Comparison of ENCODE assay signal across 8 mouse cellular contexts in the genomic region with DNA sequence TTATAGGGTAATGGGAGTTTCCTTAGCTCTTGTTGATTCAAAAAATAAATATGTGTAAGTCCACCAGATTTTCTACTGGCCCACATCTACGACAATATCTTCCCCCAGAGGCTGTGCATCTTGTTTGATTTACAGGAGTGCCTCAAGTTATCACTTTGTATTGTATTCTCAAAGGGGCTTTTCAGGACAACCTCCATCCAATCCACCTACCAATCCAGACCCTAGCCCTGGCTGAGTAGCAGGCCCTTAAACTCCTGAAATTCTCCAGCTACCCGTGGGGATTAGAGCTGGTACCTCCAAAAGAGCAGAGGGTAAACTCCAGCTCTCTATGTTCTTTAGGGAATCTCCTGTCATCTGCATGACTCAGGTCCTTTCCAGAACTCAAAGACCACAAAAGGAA. TPM values are rescaled to one million over a fixed set of nuclear protein-coding genes. Genes with fewer than 3 reads are reported as not detected.
DNase-seq lines count a peak whose midpoint lies in the region; ATAC-seq lines count a peak whose summit lies in the region.

No protein-coding gene starts in this region.

- DNase-seq in liver, embryonic 11.5 days (ENCODE audit: low spot score) = no peak
- DNase-seq in liver = no peak
- DNase-seq in left cerebral cortex, postnatal 36 days (ENCODE audit: low spot score in 2 of 2) = no peak
- no peak for DNase-seq in urinary bladder, postnatal 14 days (ENCODE audit: low spot score)

- peak overlapping the region; percentile 97; the same call in 1 of the 2 replicates for H3K4me3 ChIP-seq in liver, embryonic 11.5 days (ENCODE audit: low read depth, low read length)
- peak overlapping the region; percentile 93 for H3K4me3 ChIP-seq in forebrain, embryonic 12.5 days (replicated peaks)
- peak overlapping the region; percentile 79 for H3K4me3 ChIP-seq in limb, embryonic 12.5 days (replicated peaks)
- peak overlapping the region; percentile 91; the same call in 1 of the 2 replicates for H3K4me3 ChIP-seq in stomach, embryonic 14.5 days (ENCODE audit: low read depth, low read length)

- no peaks in the 10 kb centered on the region for H3K9me3 ChIP-seq in liver, embryonic 11.5 days (ENCODE audit: control insufficient read depth, low read length)
- H3K9me3 ChIP-seq in forebrain, embryonic 12.5 days = no peaks in the 10 kb centered on the region
- no peaks in the 10 kb centered on the region for H3K9me3 ChIP-seq in limb, embryonic 12.5 days
- no peaks in the 10 kb centered on the region for H3K9me3 ChIP-seq in stomach, embryonic 14.5 days (ENCODE audit: control insufficient read depth, low read depth, low read length)

- peak overlapping the region; percentile 96 for H3K4me2 ChIP-seq in liver, embryonic 11.5 days
- peak overlapping the region; percentile 88 for H3K4me2 ChIP-seq in forebrain, embryonic 12.5 days
- H3K4me2 ChIP-seq in limb, embryonic 12.5 days = peak overlapping the region; percentile 76
- peak overlapping the region; percentile 95 for H3K4me2 ChIP-seq in stomach, embryonic 14.5 days (replicated peaks; ENCODE audit: low read depth, low read length)

- no peak for ATAC-seq in liver, embryonic 11.5 days (replicated peaks; ENCODE audit: low FRiP score)
- no peak for ATAC-seq in forebrain, embryonic 12.5 days (ENCODE audit: low FRiP score)
- ATAC-seq in limb, embryonic 12.5 days (ENCODE audit: insufficient number of reproducible peaks, insufficient read depth, low FRiP score, low TSS enrichment, low read depth) = no peak
- ATAC-seq in stomach, embryonic 14.5 days (ENCODE audit: insufficient number of reproducible peaks, insufficient read depth, low FRiP score, low read depth) = no peak
- no peak for ATAC-seq in inflammation-experienced regulatory T-cells, adult 6 months

- no peak overlapping the region for H3K27ac ChIP-seq in liver, embryonic 11.5 days (ENCODE audit: low read depth, low read length)
- no peak overlapping the region for H3K27ac ChIP-seq in forebrain, embryonic 12.5 days
- no peak overlapping the region for H3K27ac ChIP-seq in limb, embryonic 12.5 days
- no peak overlapping the region for H3K27ac ChIP-seq in stomach, embryonic 14.5 days (ENCODE audit: low read length)

- H3K9ac ChIP-seq in liver, embryonic 11.5 days (ENCODE audit: low read depth, low read length) = no peak overlapping the region
- H3K9ac ChIP-seq in forebrain, embryonic 12.5 days = peak overlapping the region; percentile 95; the same call in 1 of the 2 replicates
- H3K9ac ChIP-seq in limb, embryonic 12.5 days (replicated peaks) = no peak overlapping the region
- H3K9ac ChIP-seq in stomach, embryonic 14.5 days (replicated peaks; ENCODE audit: low read depth, low read length) = 0 out of 2 replicates have a peak overlapping the region, but pooled peaks have one; percentile 11

- H3K4me1 ChIP-seq in liver, embryonic 11.5 days (replicated peaks; ENCODE audit: control insufficient read depth, insufficient read depth, low read length) = peaks cover 12% of the 10 kb centered on the region
- H3K4me1 ChIP-seq in forebrain, embryonic 12.5 days = peaks cover 20% of the 10 kb centered on the region
- H3K4me1 ChIP-seq in limb, embryonic 12.5 days (replicated peaks) = peaks cover 17% of the 10 kb centered on the region
- peaks cover 13% of the 10 kb centered on the region; the same call in 1 of the 2 replicates for H3K4me1 ChIP-seq in stomach, embryonic 14.5 days (ENCODE audit: control insufficient read depth, insufficient read depth, low read length)

- whole genome bisulfite sequencing in liver, embryonic 11.5 days = 72% methylated on average over 2 of the region's 2 CpGs
- 73% methylated on average over 2 of the region's 2 CpGs for WGBS in forebrain, embryonic 12.5 days
- 79% methylated on average over 2 of the region's 2 CpGs for WGBS in limb, embryonic 12.5 days
- WGBS in stomach, embryonic 14.5 days = 57% methylated on average over 2 of the region's 2 CpGs

- intact Hi-C loops in left cerebral cortex, postnatal 36 days (cut with DNase I) = no loop called here

- peaks cover 16% of the 10 kb centered on the region for H3K36me3 ChIP-seq in liver, embryonic 11.5 days (ENCODE audit: control insufficient read depth, insufficient read depth, low read length)
- peaks cover 31% of the 10 kb centered on the region for H3K36me3 ChIP-seq in forebrain, embryonic 12.5 days (replicated peaks)
- H3K36me3 ChIP-seq in limb, embryonic 12.5 days = peaks cover 40% of the 10 kb centered on the region
- H3K36me3 ChIP-seq in stomach, embryonic 14.5 days (ENCODE audit: control insufficient read depth, insufficient read depth, low read length) = peaks cover 30% of the 10 kb centered on the region

- no peaks in the 10 kb centered on the region for H3K27me3 ChIP-seq in liver, embryonic 11.5 days (replicated peaks; ENCODE audit: control insufficient read depth, insufficient read depth, low read length)
- no peaks in the 10 kb centered on the region for H3K27me3 ChIP-seq in forebrain, embryonic 12.5 days
- no peaks in the 10 kb centered on the region for H3K27me3 ChIP-seq in limb, embryonic 12.5 days
- no peaks in the 10 kb centered on the region for H3K27me3 ChIP-seq in stomach, embryonic 14.5 days (ENCODE audit: control insufficient read depth, insufficient read depth, low read length)

RNA-seq across cellular contexts. Expression of a gene that starts 2.3 kb away (rescaled TPM):
- polyA plus RNA-seq in liver, embryonic 11.5 days (2014; fragmentation: Nextera tagmentation; extraction: Ambion mirVana) = 452 and 513 TPM in 2 replicates
- 640 and 653 TPM in 2 replicates for polyA plus RNA-seq in forebrain, embryonic 12.5 days (2016; fragmentation: Nextera tagmentation; extraction: Ambion mirVana)
- polyA plus RNA-seq in limb, embryonic 12.5 days (2016; fragmentation: Nextera tagmentation; extraction: Ambion mirVana) = 656 and 692 TPM in 2 replicates
- polyA plus RNA-seq in stomach, embryonic 14.5 days (2014; fragmentation: Nextera tagmentation; extraction: Ambion mirVana) = 473 and 500 TPM in 2 replicates
- 100 to 1,000 TPM; 181 to 194 TPM for total RNA-seq in left cerebral cortex, postnatal 36 days (2021)
- 100 to 1,000 TPM; 144 to 162 (median 154) TPM for polyA plus RNA-seq in inflammation-experienced regulatory T-cells, adult 6 months (2017; shearing (Covaris generic))

RNA-seq across cellular contexts. Expression of a gene that starts 12.3 kb away (rescaled TPM):
- 18.2 and 18.6 TPM in 2 replicates for polyA plus RNA-seq in liver, embryonic 11.5 days (2014; fragmentation: Nextera tagmentation; extraction: Ambion mirVana)
- 21.6 and 26.7 TPM in 2 replicates for polyA plus RNA-seq in forebrain, embryonic 12.5 days (2016; fragmentation: Nextera tagmentation; extraction: Ambion mirVana)
- 18.4 and 20.6 TPM in 2 replicates for polyA plus RNA-seq in limb, embryonic 12.5 days (2016; fragmentation: Nextera tagmentation; extraction: Ambion mirVana)
- 15.6 and 16.6 TPM in 2 replicates for polyA plus RNA-seq in stomach, embryonic 14.5 days (2014; fragmentation: Nextera tagmentation; extraction: Ambion mirVana)
- 10 to 100 TPM in 1 of 2 experiments, 1 to 10 TPM in 1; 8.5 to 12.5 TPM for total RNA-seq in left cerebral cortex, postnatal 36 days (2021)
- polyA plus RNA-seq in inflammation-experienced regulatory T-cells, adult 6 months (2017; shearing (Covaris generic)) = 10 to 100 TPM; 22.9 to 41.7 (median 31.8) TPM

RNA-seq across cellular contexts. Expression of a gene that starts 27.6 kb away (rescaled TPM):
- polyA plus RNA-seq in liver, embryonic 11.5 days (2014; fragmentation: Nextera tagmentation; extraction: Ambion mirVana) = 22.5 and 23.3 TPM in 2 replicates
- 24.9 and 26.7 TPM in 2 replicates for polyA plus RNA-seq in forebrain, embryonic 12.5 days (2016; fragmentation: Nextera tagmentation; extraction: Ambion mirVana)
- polyA plus RNA-seq in limb, embryonic 12.5 days (2016; fragmentation: Nextera tagmentation; extraction: Ambion mirVana) = 27.0 and 30.3 TPM in 2 replicates
- 21.3 and 23.3 TPM in 2 replicates for polyA plus RNA-seq in stomach, embryonic 14.5 days (2014; fragmentation: Nextera tagmentation; extraction: Ambion mirVana)
- 10 to 100 TPM; 30.4 to 37.5 TPM for total RNA-seq in left cerebral cortex, postnatal 36 days (2021)
- 10 to 100 TPM; 10.5 to 22.3 (median 12.0) TPM for polyA plus RNA-seq in inflammation-experienced regulatory T-cells, adult 6 months (2017; shearing (Covaris generic))

RNA-seq across cellular contexts. Expression of a gene that starts 28.6 kb away (rescaled TPM):
- 0.41 and 0.53 TPM in 2 replicates for polyA plus RNA-seq in liver, embryonic 11.5 days (2014; fragmentation: Nextera tagmentation; extraction: Ambion mirVana)
- polyA plus RNA-seq in forebrain, embryonic 12.5 days (2016; fragmentation: Nextera tagmentation; extraction: Ambion mirVana) = 0.85 and 1.1 TPM in 2 replicates
- 0.46 and 0.78 TPM in 2 replicates for polyA plus RNA-seq in limb, embryonic 12.5 days (2016; fragmentation: Nextera tagmentation; extraction: Ambion mirVana)
- polyA plus RNA-seq in stomach, embryonic 14.5 days (2014; fragmentation: Nextera tagmentation; extraction: Ambion mirVana) = 0.22 and 0.97 TPM in 2 replicates
- not detected for total RNA-seq in left cerebral cortex, postnatal 36 days (2021)
- polyA plus RNA-seq in inflammation-experienced regulatory T-cells, adult 6 months (2017; shearing (Covaris generic)) = 1 to 10 TPM in 1 of 3 experiments, under 1 TPM in 1, not detected in 1; 0.35 to 1.1 TPM

RNA-seq across cellular contexts. Expression of a gene that starts 33.5 kb away (rescaled TPM):
- polyA plus RNA-seq in liver, embryonic 11.5 days (2014; fragmentation: Nextera tagmentation; extraction: Ambion mirVana) = 409 and 425 TPM in 2 replicates
- 308 and 324 TPM in 2 replicates for polyA plus RNA-seq in forebrain, embryonic 12.5 days (2016; fragmentation: Nextera tagmentation; extraction: Ambion mirVana)
- 344 and 353 TPM in 2 replicates for polyA plus RNA-seq in limb, embryonic 12.5 days (2016; fragmentation: Nextera tagmentation; extraction: Ambion mirVana)
- 300 and 302 TPM in 2 replicates for polyA plus RNA-seq in stomach, embryonic 14.5 days (2014; fragmentation: Nextera tagmentation; extraction: Ambion mirVana)
- 100 to 1,000 TPM; 107 to 121 TPM for total RNA-seq in left cerebral cortex, postnatal 36 days (2021)
- 100 to 1,000 TPM; 138 to 146 (median 139) TPM for polyA plus RNA-seq in inflammation-experienced regulatory T-cells, adult 6 months (2017; shearing (Covaris generic))

Comparison
In these comparisons a context has a peak if more than half of its experiments do, and no peak if none do; other contexts are left out.
1. H3K9ac ChIP-seq: peak in forebrain, embryonic 12.5 days (single experiment) and stomach, embryonic 14.5 days (single experiment); none in liver, embryonic 11.5 days (single experiment) and limb, embryonic 12.5 days (single experiment).
2. Peak in every context shown above with its lines, with median percentiles within 50 percentile points of each other: H3K4me2 ChIP-seq and H3K4me3 ChIP-seq.